In genomic region chrX:143164945-143165344, GRCm38 (mm10) we compare ENCODE assay signal across 30 mouse cellular contexts.
"Had no signal": no experiment of that assay in that cellular context is flagged by ENCODE, and none has a peak within 500 bp of the region (broad histone marks: within the 10 kb centered on the region; RNA-seq: fewer than 3 reads in every experiment).

No protein-coding gene starts in this region.

- H3K27me3 ChIP-seq: heart, embryonic 12.5 days; heart, embryonic 13.5 days; heart, embryonic 15.5 days; hindbrain, embryonic 12.5 days; hindbrain, embryonic 13.5 days; hindbrain, embryonic 15.5 days; intestine, embryonic 15.5 days; kidney, embryonic 15.5 days had no signal

- H3K9me3 ChIP-seq: heart, embryonic 12.5 days; heart, embryonic 13.5 days; heart, embryonic 15.5 days; hindbrain, embryonic 10.5 days; hindbrain, embryonic 12.5 days; hindbrain, embryonic 13.5 days; hindbrain, embryonic 15.5 days; intestine, embryonic 15.5 days; kidney, embryonic 15.5 days had no signal

- DNase-seq: heart, postnatal 10 days; heart, postnatal 14 days; heart, postnatal 36 days; heart, postnatal 4 days; kidney, adult 11 months; kidney, adult 18-20 months; kidney, adult 2 months; kidney, adult 8-10 months; kidney, adult 9 months; kidney, postnatal 14 days; kidney, postnatal 25 days; kidney, postnatal 36 days; kidney, postnatal 4 days; layer of hippocampus, adult 9-11 months; layer of hippocampus, postnatal 36 days had no signal

- H3K36me3 ChIP-seq: heart, embryonic 12.5 days; heart, embryonic 13.5 days; heart, embryonic 15.5 days; hindbrain, embryonic 10.5 days; hindbrain, embryonic 12.5 days; hindbrain, embryonic 13.5 days; hindbrain, embryonic 15.5 days; intestine, embryonic 15.5 days; kidney, embryonic 15.5 days had no signal

- H3K4me2 ChIP-seq: heart, embryonic 11.5 days; heart, embryonic 12.5 days; heart, embryonic 13.5 days; heart, embryonic 15.5 days; hindbrain, embryonic 12.5 days; hindbrain, embryonic 13.5 days; hindbrain, embryonic 14.5 days; hindbrain, embryonic 15.5 days; intestine, embryonic 15.5 days; kidney, embryonic 15.5 days had no signal

- H3K4me1 ChIP-seq: heart, embryonic 12.5 days; heart, embryonic 13.5 days; heart, embryonic 15.5 days; hindbrain, embryonic 10.5 days; hindbrain, embryonic 12.5 days; hindbrain, embryonic 13.5 days; hindbrain, embryonic 15.5 days; intestine, embryonic 15.5 days; kidney, embryonic 15.5 days had no signal

- H3K27ac ChIP-seq: heart, embryonic 13.5 days; heart, embryonic 15.5 days; hindbrain, embryonic 10.5 days; hindbrain, embryonic 12.5 days; hindbrain, embryonic 13.5 days; hindbrain, embryonic 14.5 days; hindbrain, embryonic 15.5 days; hindbrain, postnatal 0 days; intestine, embryonic 15.5 days; kidney, embryonic 15.5 days; kidney, postnatal 0 days; layer of hippocampus, adult 2 months; left cerebral cortex, adult 2 months had no signal

- H3K4me3 ChIP-seq: heart, embryonic 12.5 days; heart, embryonic 13.5 days; heart, embryonic 15.5 days; hindbrain, embryonic 10.5 days; hindbrain, embryonic 12.5 days; hindbrain, embryonic 13.5 days; hindbrain, embryonic 15.5 days; intestine, embryonic 15.5 days; kidney, embryonic 15.5 days; layer of hippocampus, adult 2 months; left cerebral cortex, adult 2 months had no signal

- H3K9ac ChIP-seq: heart, embryonic 12.5 days; heart, embryonic 13.5 days; heart, embryonic 15.5 days; hindbrain, embryonic 12.5 days; hindbrain, embryonic 13.5 days; hindbrain, embryonic 14.5 days; hindbrain, embryonic 15.5 days; intestine, embryonic 15.5 days; kidney, embryonic 15.5 days had no signal
